Mouse (Mus musculus): ENCODE measurements around the gene Erich3. TPM values are rescaled to one million over a fixed set of nuclear protein-coding genes. Genes with fewer than 3 reads are reported as not detected.

Gene Erich3
- polyA plus RNA-seq, 1 experiment from 2014 or later, result 0.12 TPM

- ATAC-seq, result no peak
- no peak overlapping the region for H3K27ac ChIP-seq (ENCODE audit: low read depth, low read length)
- no peaks in the 10 kb centered on the region for H3K9me3 ChIP-seq (ENCODE audit: control insufficient read depth)
- no peaks in the 10 kb centered on the region for H3K27me3 ChIP-seq (replicated peaks; ENCODE audit: control insufficient read depth, insufficient read depth, low read length)
- H3K4me1 ChIP-seq (replicated peaks; ENCODE audit: control insufficient read depth, insufficient read depth, low read length), result no peaks in the 10 kb centered on the region
- H3K36me3 ChIP-seq (ENCODE audit: control insufficient read depth, insufficient read depth), result no peaks in the 10 kb centered on the region
- 53% methylated on average over 9 of the region's 9 CpGs for WGBS
- H3K4me3 ChIP-seq (ENCODE audit: low read depth, low read length), result no peak overlapping the region
- H3K4me2 ChIP-seq (replicated peaks; ENCODE audit: low read depth), result no peak overlapping the region
- TF ChIP-seq CTCF (IDR thresholded peaks at IDR 0.05; ENCODE audit: low read depth), result no peak
- H3K9ac ChIP-seq (ENCODE audit: low read depth, low read length), result no peak overlapping the region
Measured at GRCm38 (mm10) chr3:154811833-154812232, 148.2 kb downstream of the Erich3 start.

- no peak for ATAC-seq
- Histone ChIP-seq H3K4me2 (replicated peaks; ENCODE audit: low read depth) (no peak overlapping the region), H3K9me3 (ENCODE audit: control insufficient read depth) (no peaks in the 10 kb centered on the region), H3K36me3 (ENCODE audit: control insufficient read depth, insufficient read depth) (no peaks in the 10 kb centered on the region), H3K9ac (ENCODE audit: low read depth, low read length) (no peak overlapping the region), H3K27ac (ENCODE audit: low read depth, low read length) (no peak overlapping the region), H3K27me3 (replicated peaks; ENCODE audit: control insufficient read depth, insufficient read depth, low read length) (no peaks in the 10 kb centered on the region), H3K4me1 (replicated peaks; ENCODE audit: control insufficient read depth, insufficient read depth, low read length) (no peaks in the 10 kb centered on the region), H3K4me3 (ENCODE audit: low read depth, low read length) (no peak overlapping the region)
- 38% methylated on average over 1 of the region's 1 CpGs for WGBS
- TF ChIP-seq CTCF (IDR thresholded peaks at IDR 0.05; ENCODE audit: low read depth), result no peak
Measured at GRCm38 (mm10) chr3:154812893-154813292, 149.2 kb downstream of the Erich3 start.

GRCm38 (mm10) chr3:154815606-154816005, 151.9 kb downstream of the Erich3 start:
- 53% methylated on average over 2 of the region's 2 CpGs for WGBS
- H3K36me3 ChIP-seq (ENCODE audit: control insufficient read depth, insufficient read depth), result no peaks in the 10 kb centered on the region

GRCm38 (mm10) chr3:154816231-154816630, 152.6 kb downstream of the Erich3 start:
- H3K27ac ChIP-seq (ENCODE audit: low read depth, low read length), result no peak overlapping the region
- no peaks in the 10 kb centered on the region for H3K9me3 ChIP-seq (ENCODE audit: control insufficient read depth)
- ATAC-seq, result no peak
- H3K27me3 ChIP-seq (replicated peaks; ENCODE audit: control insufficient read depth, insufficient read depth, low read length), result no peaks in the 10 kb centered on the region
- TF ChIP-seq CTCF (IDR thresholded peaks at IDR 0.05; ENCODE audit: low read depth), result no peak
- H3K4me2 ChIP-seq (replicated peaks; ENCODE audit: low read depth), result no peak overlapping the region
- no peaks in the 10 kb centered on the region for H3K4me1 ChIP-seq (replicated peaks; ENCODE audit: control insufficient read depth, insufficient read depth, low read length)
- WGBS, result 65% methylated on average over 3 of the region's 3 CpGs
- H3K36me3 ChIP-seq (ENCODE audit: control insufficient read depth, insufficient read depth), result no peaks in the 10 kb centered on the region
- H3K9ac ChIP-seq (ENCODE audit: low read depth, low read length), result no peak overlapping the region
- H3K4me3 ChIP-seq (ENCODE audit: low read depth, low read length), result no peak overlapping the region

More at GRCm38 (mm10) chr3:154815606-154816005, 151.9 kb downstream of the Erich3 start:
- Histone ChIP-seq H3K4me3 (ENCODE audit: low read depth, low read length) (no peak overlapping the region), H3K27me3 (replicated peaks; ENCODE audit: control insufficient read depth, insufficient read depth, low read length) (no peaks in the 10 kb centered on the region), H3K27ac (ENCODE audit: low read depth, low read length) (no peak overlapping the region), H3K4me2 (replicated peaks; ENCODE audit: low read depth) (no peak overlapping the region), H3K9me3 (ENCODE audit: control insufficient read depth) (no peaks in the 10 kb centered on the region), H3K4me1 (replicated peaks; ENCODE audit: control insufficient read depth, insufficient read depth, low read length) (no peaks in the 10 kb centered on the region), H3K9ac (ENCODE audit: low read depth, low read length) (no peak overlapping the region)
- ATAC-seq, result no peak
- TF ChIP-seq CTCF (IDR thresholded peaks at IDR 0.05; ENCODE audit: low read depth), result no peak

- TF ChIP-seq CTCF (IDR thresholded peaks at IDR 0.05; ENCODE audit: low read depth), result no peak
- peak; percentile 73; the same call in 1 of the 2 replicates for ATAC-seq
- 46% methylated on average over 19 of the region's 19 CpGs for WGBS
Measured at GRCm38 (mm10) chr3:154816801-154817625, 153.4 kb downstream of the Erich3 start.

More at GRCm38 (mm10) chr3:154816801-154817625, 153.4 kb downstream of the Erich3 start:
- no peaks in the 10 kb centered on the region for H3K9me3 ChIP-seq (ENCODE audit: control insufficient read depth)
- H3K9ac ChIP-seq (ENCODE audit: low read depth, low read length), result no peak overlapping the region
- no peaks in the 10 kb centered on the region for H3K27me3 ChIP-seq (replicated peaks; ENCODE audit: control insufficient read depth, insufficient read depth, low read length)
- H3K4me3 ChIP-seq (ENCODE audit: low read depth, low read length), result no peak overlapping the region
- no peak overlapping the region for H3K4me2 ChIP-seq (replicated peaks; ENCODE audit: low read depth)
- H3K36me3 ChIP-seq (ENCODE audit: control insufficient read depth, insufficient read depth), result no peaks in the 10 kb centered on the region
- H3K4me1 ChIP-seq (replicated peaks; ENCODE audit: control insufficient read depth, insufficient read depth, low read length), result no peaks in the 10 kb centered on the region
- H3K27ac ChIP-seq (ENCODE audit: low read depth, low read length), result no peak overlapping the region

Other genes starting within 250 kb of the Erich3 start
- 55.6 and 62.6 TPM in 2 replicates for gene Cryz, start 67.1 kb upstream of the Erich3 start, polyA plus RNA-seq (2015; fragmentation: Nextera tagmentation; extraction: Ambion mirVana)
- gene Tyw3, start 66.8 kb upstream of the Erich3 start, polyA plus RNA-seq (2015; fragmentation: Nextera tagmentation; extraction: Ambion mirVana), result 5.0 and 6.2 TPM in 2 replicates

Measured in intestine, postnatal 0 days (tissue).